Mouse (Mus musculus): Measurements from ENCODE around the gene Sytl2. TPM values are rescaled to one million over a fixed set of nuclear protein-coding genes. Genes with fewer than 3 reads are reported as not detected.
A peak's percentile ranks its signal among the peaks of the same experiment; 100 is the strongest.

The Sytl2 gene
- polyA plus RNA-seq, 1 experiment from 2014 or later = 10.0 TPM

- Histone ChIP-seq H3K27ac (0 out of 2 replicates have a peak overlapping the region, but pooled peaks have one; percentile 37), H3K36me3 (no peaks in the 10 kb centered on the region), H3K9ac (no peak overlapping the region), H3K9me3 (replicated peaks) (no peaks in the 10 kb centered on the region), H3K4me2 (no peak overlapping the region), H3K4me1 (peaks cover 18% of the 10 kb centered on the region), H3K4me3 (replicated peaks) (no peak overlapping the region), H3K27me3 (no peaks in the 10 kb centered on the region)
- 61% methylated on average over 11 of the region's 11 CpGs for WGBS
- ATAC-seq (replicated peaks; ENCODE audit: low FRiP score) = no peak; the same call in 1 of the 2 replicates
These were observed 21.7 kb upstream of the Sytl2 start for GRCm38 (mm10) chr7:90280274-90280875.

DNA sequence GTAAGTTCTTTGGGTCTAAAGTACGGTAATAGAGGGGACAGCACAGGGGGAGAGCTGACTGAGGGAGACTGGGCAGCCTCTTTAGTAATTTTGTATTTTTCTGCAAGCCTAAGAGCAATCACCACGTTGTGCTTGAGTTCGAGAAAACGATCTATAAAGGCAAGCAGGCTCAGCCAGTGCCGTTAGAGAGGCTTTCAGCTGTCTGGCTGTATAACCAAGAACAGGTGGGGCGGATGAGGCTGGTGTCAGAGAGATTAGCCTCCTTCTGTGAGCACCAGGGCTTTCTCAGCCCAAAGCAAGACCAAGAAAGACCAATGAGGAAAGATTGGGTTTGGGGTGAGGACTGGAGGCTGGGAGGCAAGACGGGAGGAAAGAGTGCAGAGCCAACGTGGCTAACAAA lies 21.2 kb upstream of the Sytl2 start:
- 56% methylated on average over 8 of the region's 8 CpGs for WGBS
- Histone ChIP-seq H3K9me3 (replicated peaks) (no peaks in the 10 kb centered on the region), H3K27ac (peak overlapping the region; percentile 37; the same call in 1 of the 2 replicates), H3K36me3 (no peaks in the 10 kb centered on the region), H3K27me3 (no peaks in the 10 kb centered on the region), H3K4me1 (peaks cover 18% of the 10 kb centered on the region), H3K4me3 (replicated peaks) (no peak overlapping the region), H3K4me2 (no peak overlapping the region), H3K9ac (no peak overlapping the region)
- ATAC-seq (replicated peaks; ENCODE audit: low FRiP score) = no peak

DNA sequence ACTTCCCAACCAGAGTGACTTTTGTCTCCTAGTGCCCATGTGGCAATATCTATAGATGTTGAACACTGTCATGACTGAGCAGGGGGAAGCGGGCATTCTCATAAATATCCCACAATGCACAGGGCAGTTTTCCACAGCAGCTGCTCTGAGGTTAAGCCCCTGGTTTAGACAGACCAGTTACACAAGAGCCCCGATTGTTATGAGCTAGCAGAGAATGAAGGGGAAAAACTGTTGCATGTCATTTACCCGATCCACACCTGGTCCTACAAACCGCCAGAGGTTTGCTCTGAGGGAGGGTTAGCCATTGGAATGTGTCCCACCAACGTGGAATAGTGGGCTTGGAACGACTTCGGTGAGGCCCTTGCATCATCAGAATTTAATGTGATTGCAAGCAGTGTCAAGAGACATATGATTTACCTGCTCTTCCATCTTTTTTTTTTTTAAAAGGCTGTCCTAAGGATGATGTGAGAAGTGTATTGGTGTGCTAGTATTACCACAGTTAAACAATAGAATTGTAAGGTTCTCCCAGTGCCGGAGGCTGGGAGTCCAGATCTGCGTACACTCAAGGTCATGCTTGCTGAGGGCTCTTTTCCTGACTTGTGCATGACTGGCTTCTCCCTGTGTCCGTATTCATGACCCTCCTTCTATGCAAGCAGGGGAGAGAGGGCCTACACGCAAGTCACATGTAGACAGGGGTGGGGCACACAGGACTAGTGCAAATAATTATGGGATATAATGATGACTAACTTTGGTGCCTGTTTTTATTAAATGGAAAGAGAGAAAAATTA lies 20.1 kb upstream of the Sytl2 start:
- H3K4me3 ChIP-seq (replicated peaks) = no peak overlapping the region
- H3K27me3 ChIP-seq = no peaks in the 10 kb centered on the region
- ATAC-seq (replicated peaks; ENCODE audit: low FRiP score) = no peak
- H3K9ac ChIP-seq = no peak overlapping the region
- peaks cover 18% of the 10 kb centered on the region for H3K4me1 ChIP-seq
- 70% methylated on average over 11 of the region's 11 CpGs for WGBS
- no peak overlapping the region for H3K4me2 ChIP-seq
- no peak overlapping the region for H3K27ac ChIP-seq
- H3K9me3 ChIP-seq (replicated peaks) = no peaks in the 10 kb centered on the region
- H3K36me3 ChIP-seq = no peaks in the 10 kb centered on the region

DNA sequence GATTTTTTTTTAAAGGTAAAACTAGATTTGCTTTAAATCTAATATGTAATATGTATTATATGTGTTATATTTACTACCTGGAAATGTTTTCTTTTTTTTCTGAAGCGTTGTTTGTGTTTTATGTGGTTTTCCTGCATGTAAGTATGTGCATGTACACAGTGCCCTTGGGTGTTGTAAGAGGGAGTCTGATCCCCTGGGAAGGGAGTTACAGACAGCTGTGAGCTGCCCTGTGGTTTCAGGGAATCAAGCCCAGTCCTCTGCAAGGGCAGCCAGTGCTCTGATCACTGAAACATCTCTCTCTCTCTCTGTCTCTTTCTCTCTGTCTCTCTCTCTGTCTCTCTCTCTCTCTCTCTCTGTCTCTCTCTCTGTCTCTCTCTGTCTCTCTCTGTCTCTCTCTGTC lies 19.3 kb upstream of the Sytl2 start:
- WGBS = 72% methylated on average over 1 of the region's 1 CpGs
- Histone ChIP-seq H3K4me3 (replicated peaks) (no peak overlapping the region), H3K27me3 (no peaks in the 10 kb centered on the region), H3K27ac (no peak overlapping the region), H3K4me1 (peaks cover 12% of the 10 kb centered on the region), H3K9ac (no peak overlapping the region), H3K4me2 (no peak overlapping the region), H3K9me3 (replicated peaks) (no peaks in the 10 kb centered on the region), H3K36me3 (no peaks in the 10 kb centered on the region)
- ATAC-seq (replicated peaks; ENCODE audit: low FRiP score) = no peak

DNA sequence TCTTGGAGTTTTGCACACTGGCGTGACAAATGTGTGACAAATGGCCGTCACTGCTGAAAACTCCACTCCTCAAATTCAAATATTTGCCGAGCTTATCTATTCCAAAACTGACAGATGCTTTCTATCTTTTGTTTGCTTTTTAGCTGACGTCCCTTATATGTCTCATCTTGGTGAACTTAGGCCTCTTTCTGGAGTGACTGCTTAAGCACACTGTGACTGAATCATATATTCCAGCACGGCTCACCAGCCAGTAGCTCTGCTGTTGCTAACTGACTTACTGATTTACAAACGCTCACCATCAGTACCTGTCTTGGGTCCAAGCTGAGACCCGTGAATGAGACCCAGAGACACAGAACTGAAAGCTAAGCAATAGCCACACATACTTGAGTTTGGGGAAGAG lies 17.3 kb upstream of the Sytl2 start:
- Histone ChIP-seq H3K27me3 (no peaks in the 10 kb centered on the region), H3K27ac (no peak overlapping the region), H3K36me3 (no peaks in the 10 kb centered on the region), H3K4me3 (replicated peaks) (no peak overlapping the region), H3K9ac (no peak overlapping the region), H3K4me1 (0 out of 2 replicates have a peak, but pooled peaks cover 3% of the 10 kb centered on the region), H3K9me3 (replicated peaks) (no peaks in the 10 kb centered on the region), H3K4me2 (no peak overlapping the region)
- no peak for ATAC-seq (replicated peaks; ENCODE audit: low FRiP score)
- WGBS = 71% methylated on average over 7 of the region's 7 CpGs

- H3K4me1 ChIP-seq = no peaks in the 10 kb centered on the region
- ATAC-seq (replicated peaks; ENCODE audit: low FRiP score) = no peak
- no peak overlapping the region for H3K9ac ChIP-seq
- WGBS = 83% methylated on average over 6 of the region's 6 CpGs
- no peaks in the 10 kb centered on the region for H3K9me3 ChIP-seq (replicated peaks)
- no peak overlapping the region for H3K27ac ChIP-seq
- H3K27me3 ChIP-seq = no peaks in the 10 kb centered on the region
- H3K4me3 ChIP-seq (replicated peaks) = no peak overlapping the region
- no peaks in the 10 kb centered on the region for H3K36me3 ChIP-seq
- H3K4me2 ChIP-seq = no peak overlapping the region
These were observed 10.2 kb upstream of the Sytl2 start for GRCm38 (mm10) chr7:90291885-90292284.

- Histone ChIP-seq H3K4me1 (peaks cover 9% of the 10 kb centered on the region), H3K4me2 (peak overlapping the region; percentile 95), H3K36me3 (no peaks in the 10 kb centered on the region), H3K27me3 (peaks cover 13% of the 10 kb centered on the region), H3K27ac (peak overlapping the region; percentile 9; the same call in 1 of the 2 replicates), H3K9me3 (replicated peaks) (no peaks in the 10 kb centered on the region), H3K4me3 (replicated peaks) (peak overlapping the region; percentile 63), H3K9ac (peak overlapping the region; percentile 58)
- ATAC-seq (replicated peaks; ENCODE audit: low FRiP score) = peak; percentile 59
- WGBS = 2% methylated on average over 27 of the region's 27 CpGs
These were observed 848 bp downstream of the Sytl2 start for GRCm38 (mm10) chr7:90302647-90303552.

GRCm38 (mm10) chr7:90306079-90306478 lies 4.0 kb downstream of the Sytl2 start:
- H3K27ac ChIP-seq = no peak overlapping the region
- H3K27me3 ChIP-seq = peaks cover 7% of the 10 kb centered on the region; the same call in 1 of the 2 replicates
- H3K9me3 ChIP-seq (replicated peaks) = no peaks in the 10 kb centered on the region
- no peak overlapping the region for H3K4me3 ChIP-seq (replicated peaks)
- no peak overlapping the region for H3K9ac ChIP-seq
- 29% methylated on average over 3 of the region's 3 CpGs for WGBS
- no peaks in the 10 kb centered on the region for H3K36me3 ChIP-seq
- no peak overlapping the region for H3K4me2 ChIP-seq
- peaks cover 9% of the 10 kb centered on the region for H3K4me1 ChIP-seq
- ATAC-seq (replicated peaks; ENCODE audit: low FRiP score) = no peak

DNA sequence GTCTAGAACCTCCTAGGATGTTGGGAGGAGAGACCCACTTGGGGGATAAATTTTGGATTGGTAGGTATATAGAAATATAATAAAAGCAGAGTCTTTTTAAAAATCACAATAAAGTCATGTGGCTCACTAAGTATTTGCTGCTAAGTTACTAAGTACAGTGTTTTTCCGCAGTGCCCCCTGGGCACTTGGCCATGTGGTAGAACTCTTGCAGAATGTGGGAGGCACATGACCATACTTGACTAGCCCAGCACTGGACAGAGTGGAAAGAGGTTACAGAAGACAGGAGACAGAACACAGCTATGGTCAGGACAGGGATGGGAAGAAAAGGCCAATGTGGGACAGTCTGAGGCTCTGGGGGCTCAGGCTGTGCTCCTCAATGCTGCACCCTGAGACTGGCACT lies 4.9 kb downstream of the Sytl2 start:
- Histone ChIP-seq H3K4me1 (peaks cover 9% of the 10 kb centered on the region), H3K4me2 (no peak overlapping the region), H3K9ac (no peak overlapping the region), H3K27me3 (peaks cover 7% of the 10 kb centered on the region; the same call in 1 of the 2 replicates), H3K4me3 (replicated peaks) (no peak overlapping the region), H3K36me3 (no peaks in the 10 kb centered on the region), H3K9me3 (replicated peaks) (no peaks in the 10 kb centered on the region), H3K27ac (no peak overlapping the region)
- ATAC-seq (replicated peaks; ENCODE audit: low FRiP score) = no peak
- WGBS = 84% methylated on average over 1 of the region's 1 CpGs

GRCm38 (mm10) chr7:90308003-90308402 lies 6.0 kb downstream of the Sytl2 start:
- H3K27ac ChIP-seq = no peak overlapping the region
- no peak overlapping the region for H3K9ac ChIP-seq
- no peak overlapping the region for H3K4me3 ChIP-seq (replicated peaks)
- H3K4me2 ChIP-seq = no peak overlapping the region
- no peaks in the 10 kb centered on the region for H3K36me3 ChIP-seq
- 64% methylated on average over 6 of the region's 6 CpGs for WGBS
- H3K27me3 ChIP-seq = peaks cover 4% of the 10 kb centered on the region; the same call in 1 of the 2 replicates
- ATAC-seq (replicated peaks; ENCODE audit: low FRiP score) = no peak
- no peaks in the 10 kb centered on the region for H3K9me3 ChIP-seq (replicated peaks)
- peaks cover 3% of the 10 kb centered on the region for H3K4me1 ChIP-seq

GRCm38 (mm10) chr7:90312151-90312883 lies 10.3 kb downstream of the Sytl2 start:
- ATAC-seq (replicated peaks; ENCODE audit: low FRiP score) = no peak
- 30% methylated on average over 7 of the region's 7 CpGs for WGBS
- no peak overlapping the region for H3K9ac ChIP-seq
- H3K4me3 ChIP-seq (replicated peaks) = no peak overlapping the region
- no peaks in the 10 kb centered on the region for H3K4me1 ChIP-seq
- H3K36me3 ChIP-seq = no peaks in the 10 kb centered on the region
- H3K27ac ChIP-seq = no peak overlapping the region
- no peaks in the 10 kb centered on the region for H3K27me3 ChIP-seq
- H3K4me2 ChIP-seq = no peak overlapping the region
- H3K9me3 ChIP-seq (replicated peaks) = no peaks in the 10 kb centered on the region
